Mouse (Mus musculus) myocyte (in vitro differentiated cells): Measurements from ENCODE around the gene Plekhm3.

Experiments
- CEBPB ChIP-seq: IDR thresholded peaks from 2 replicates; pipeline ENCODE4 v1.6.1; 2011; ENCODE audit warnings: mild to moderate bottlenecking, moderate library complexity; ENCODE audit not compliant: poor library complexity, insufficient read depth, severe bottlenecking
- E2F4 ChIP-seq: IDR thresholded peaks from one replicate; pipeline ENCODE4 v1.6.1; 2011; ENCODE audit warnings: mild to moderate bottlenecking, control low read depth, moderate library complexity; ENCODE audit not compliant: insufficient read depth
- MAX ChIP-seq: IDR thresholded peaks from one replicate; pipeline ENCODE4 v1.6.1; 2011; ENCODE audit warnings: low read depth, mild to moderate bottlenecking, control low read depth
- MYOG ChIP-seq, 3 experiments: IDR thresholded peaks; one replicate each; pipeline ENCODE4 v1.6.1; 2011; ENCODE audit warnings: control low read depth in 2 of 3, low read depth in 2 of 3, mild to moderate bottlenecking in 2 of 3; ENCODE audit not compliant: insufficient read length in 2 of 3, control insufficient read depth in 1 of 3, insufficient read depth in 1 of 3
- POLR2A ChIP-seq: IDR thresholded peaks from one replicate; pipeline ENCODE4 v1.6.1; 2011; ENCODE audit warnings: low read depth, mild to moderate bottlenecking, control low read depth, moderate library complexity; ENCODE audit not compliant: insufficient read length
- TCF12 ChIP-seq: IDR thresholded peaks from one replicate; pipeline ENCODE4 v1.6.1; 2011; ENCODE audit warnings: mild to moderate bottlenecking, control low read depth; ENCODE audit not compliant: poor library complexity, insufficient read depth, severe bottlenecking
- TCF3 ChIP-seq: IDR thresholded peaks from one replicate; pipeline ENCODE4 v1.6.1; 2011; ENCODE audit warnings: low read depth, control low read depth; ENCODE audit not compliant: insufficient read length
- USF1 ChIP-seq: IDR thresholded peaks from one replicate; pipeline ENCODE4 v1.6.1; 2011; ENCODE audit warnings: low read depth, mild to moderate bottlenecking, control low read depth, moderate library complexity

GRCm38 (mm10) chr1:64906226-64906625, 50.4 kb downstream of the Plekhm3 start:
- no peak for TF ChIP-seq POLR2A
- no peak for TF ChIP-seq USF1
- TF ChIP-seq TCF3 = no peak
- no peak for TF ChIP-seq MYOG (IDR thresholded peaks at IDR 0.05; ENCODE audit: control insufficient read depth in 1 of 3, insufficient read depth in 1 of 3, insufficient read length in 2 of 3, low read depth in 2 of 3)
- TF ChIP-seq CEBPB = no peak
- TF ChIP-seq MAX = no peak
- no peak for TF ChIP-seq E2F4
- no peak for TF ChIP-seq TCF12
